Mouse (Mus musculus): ENCODE data around the gene Sox1.

- TF ChIP-seq CTCF (IDR thresholded peaks at IDR 0.05; ENCODE audit: low read depth, low read length) (no peak), POLR2A (IDR thresholded peaks at IDR 0.05; ENCODE audit: borderline replicate concordance, low read depth, low read length) (no peak)
These were observed 30.8 kb downstream of the Sox1 start for GRCm38 (mm10) chr8:12425906-12426305.
